Mouse (Mus musculus): ENCODE results near the gene Aipl1. TPM values are rescaled to one million over a fixed set of nuclear protein-coding genes. Genes with fewer than 3 reads are reported as not detected.

The Aipl1 gene
- polyA plus RNA-seq, 1 experiment from 2014 or later, result 0.45 TPM

GRCm38 (mm10) chr11:72049171-72049759 lies 12.0 kb upstream of the Aipl1 start:
- no peaks in the 10 kb centered on the region for H3K9me3 ChIP-seq
- H3K27me3 ChIP-seq, result peaks cover 12% of the 10 kb centered on the region; the same call in 1 of the 2 replicates
- peaks cover 21% of the 10 kb centered on the region for H3K4me1 ChIP-seq
- peaks cover 22% of the 10 kb centered on the region for H3K36me3 ChIP-seq
- no peak overlapping the region for H3K4me2 ChIP-seq
- H3K4me3 ChIP-seq, result no peak overlapping the region
- no peak overlapping the region for H3K9ac ChIP-seq
- no peak overlapping the region for H3K27ac ChIP-seq
- ATAC-seq (ENCODE audit: insufficient number of reproducible peaks, low FRiP score, low TSS enrichment, low read depth), result no peak
- whole genome bisulfite sequencing, result 74% methylated on average over 8 of the region's 8 CpGs

GRCm38 (mm10) chr11:72048730-72049129 lies 11.4 kb upstream of the Aipl1 start:
- ATAC-seq (ENCODE audit: insufficient number of reproducible peaks, low FRiP score, low TSS enrichment, low read depth), result no peak
- peaks cover 26% of the 10 kb centered on the region for H3K4me1 ChIP-seq
- WGBS, result 63% methylated on average over 6 of the region's 6 CpGs
- no peaks in the 10 kb centered on the region for H3K9me3 ChIP-seq
- no peak overlapping the region for H3K4me3 ChIP-seq
- H3K36me3 ChIP-seq, result peaks cover 22% of the 10 kb centered on the region
- no peak overlapping the region for H3K4me2 ChIP-seq
- H3K27me3 ChIP-seq, result peaks cover 12% of the 10 kb centered on the region; the same call in 1 of the 2 replicates
- H3K27ac ChIP-seq, result no peak overlapping the region
- no peak overlapping the region for H3K9ac ChIP-seq

GRCm38 (mm10) chr11:72044231-72044630 lies 6.9 kb upstream of the Aipl1 start:
- Histone ChIP-seq H3K36me3 (peaks cover 22% of the 10 kb centered on the region), H3K4me2 (0 out of 2 replicates have a peak overlapping the region, but pooled peaks have one; percentile 96), H3K9ac (no peak overlapping the region), H3K9me3 (no peaks in the 10 kb centered on the region), H3K4me3 (no peak overlapping the region), H3K27ac (no peak overlapping the region), H3K4me1 (peaks cover 25% of the 10 kb centered on the region), H3K27me3 (peaks cover 5% of the 10 kb centered on the region)
- no peak for ATAC-seq (ENCODE audit: insufficient number of reproducible peaks, low FRiP score, low TSS enrichment, low read depth)
- 80% methylated on average over 3 of the region's 3 CpGs for WGBS

GRCm38 (mm10) chr11:72042631-72043030 lies 5.3 kb upstream of the Aipl1 start:
- H3K9me3 ChIP-seq, result no peaks in the 10 kb centered on the region
- no peak overlapping the region for H3K27ac ChIP-seq
- peaks cover 22% of the 10 kb centered on the region for H3K36me3 ChIP-seq
- peaks cover 25% of the 10 kb centered on the region for H3K4me1 ChIP-seq
- peak overlapping the region; percentile 70 for H3K4me3 ChIP-seq
- peaks cover 5% of the 10 kb centered on the region; the same call in 1 of the 2 replicates for H3K27me3 ChIP-seq
- peak overlapping the region; percentile 96 for H3K4me2 ChIP-seq
- 1% methylated on average over 14 of the region's 14 CpGs for WGBS
- peak; percentile 37 for ATAC-seq (ENCODE audit: insufficient number of reproducible peaks, low FRiP score, low TSS enrichment, low read depth)
- H3K9ac ChIP-seq, result peak overlapping the region; percentile 44

GRCm38 (mm10) chr11:72041768-72042607 lies 4.7 kb upstream of the Aipl1 start, which contains the start of gene Pimreg:
Pimreg (plus strand) TSS chr11:72042032.
- Histone ChIP-seq H3K27ac (peak within 1 kb of the TSS; percentile 47), H3K36me3 (peaks cover 21% of the 10 kb centered on the region), H3K4me1 (peaks cover 25% of the 10 kb centered on the region), H3K9ac (peak within 1 kb of the TSS; percentile 44), H3K4me2 (peak within 1 kb of the TSS; percentile 96), H3K4me3 (peak within 1 kb of the TSS; percentile 70), H3K9me3 (no peaks in the 10 kb centered on the region), H3K27me3 (peaks cover 9% of the 10 kb centered on the region; the same call in 1 of the 2 replicates)
- under 1% methylated on average over 52 of the region's 52 CpGs for WGBS
- ATAC-seq (ENCODE audit: insufficient number of reproducible peaks, low FRiP score, low TSS enrichment, low read depth), result peak; percentile 89

GRCm38 (mm10) chr11:72041290-72041767 lies 4.0 kb upstream of the Aipl1 start:
- Histone ChIP-seq H3K4me1 (peaks cover 25% of the 10 kb centered on the region), H3K36me3 (peaks cover 16% of the 10 kb centered on the region), H3K27me3 (peaks cover 11% of the 10 kb centered on the region; the same call in 1 of the 2 replicates), H3K27ac (peak overlapping the region; percentile 47; the same call in 1 of the 2 replicates), H3K9me3 (no peaks in the 10 kb centered on the region), H3K4me3 (peak overlapping the region; percentile 70), H3K9ac (no peak overlapping the region), H3K4me2 (peak overlapping the region; percentile 96)
- no peak for ATAC-seq (ENCODE audit: insufficient number of reproducible peaks, low FRiP score, low TSS enrichment, low read depth)
- 26% methylated on average over 6 of the region's 6 CpGs for WGBS

- H3K4me2 ChIP-seq, result no peak overlapping the region
- no peak overlapping the region for H3K4me3 ChIP-seq
- no peak overlapping the region for H3K27ac ChIP-seq
- no peak overlapping the region for H3K9ac ChIP-seq
- H3K27me3 ChIP-seq, result peaks cover 11% of the 10 kb centered on the region; the same call in 1 of the 2 replicates
- 0 out of 2 replicates have a peak, but pooled peaks cover 2% of the 10 kb centered on the region for H3K36me3 ChIP-seq
- WGBS, result 49% methylated on average over 16 of the region's 16 CpGs
- peaks cover 25% of the 10 kb centered on the region for H3K4me1 ChIP-seq
- ATAC-seq (ENCODE audit: insufficient number of reproducible peaks, low FRiP score, low TSS enrichment, low read depth), result no peak
- no peaks in the 10 kb centered on the region for H3K9me3 ChIP-seq
Observed at GRCm38 (mm10) chr11:72039599-72040386, 2.5 kb upstream of the Aipl1 start.

- no peak overlapping the region for H3K9ac ChIP-seq
Observed at GRCm38 (mm10) chr11:72037996-72038395, 687 bp upstream of the Aipl1 start.

GRCm38 (mm10) chr11:72032589-72032988 lies 4.7 kb downstream of the Aipl1 start:
- ATAC-seq (ENCODE audit: insufficient number of reproducible peaks, low FRiP score, low TSS enrichment, low read depth), result no peak
- no peaks in the 10 kb centered on the region for H3K36me3 ChIP-seq
- no peak overlapping the region for H3K4me3 ChIP-seq
- no peak overlapping the region for H3K4me2 ChIP-seq
- WGBS, result 77% methylated on average over 3 of the region's 3 CpGs
- no peaks in the 10 kb centered on the region for H3K9me3 ChIP-seq
- H3K4me1 ChIP-seq, result peaks cover 6% of the 10 kb centered on the region
- H3K9ac ChIP-seq, result no peak overlapping the region
- no peak overlapping the region for H3K27ac ChIP-seq
- H3K27me3 ChIP-seq, result 0 out of 2 replicates have a peak, but pooled peaks cover 12% of the 10 kb centered on the region

More at GRCm38 (mm10) chr11:72037996-72038395, 687 bp upstream of the Aipl1 start:
- H3K4me3 ChIP-seq, result no peak overlapping the region
- 2% methylated on average over 4 of the region's 4 CpGs for WGBS
- H3K27me3 ChIP-seq, result peaks cover 11% of the 10 kb centered on the region; the same call in 1 of the 2 replicates
- ATAC-seq (ENCODE audit: insufficient number of reproducible peaks, low FRiP score, low TSS enrichment, low read depth), result no peak
- no peaks in the 10 kb centered on the region for H3K36me3 ChIP-seq
- H3K9me3 ChIP-seq, result no peaks in the 10 kb centered on the region
- no peak overlapping the region for H3K4me2 ChIP-seq
- H3K4me1 ChIP-seq, result peaks cover 13% of the 10 kb centered on the region
- no peak overlapping the region for H3K27ac ChIP-seq

- 0 out of 2 replicates have a peak, but pooled peaks cover 9% of the 10 kb centered on the region for H3K27me3 ChIP-seq
- H3K36me3 ChIP-seq, result no peaks in the 10 kb centered on the region
- H3K4me1 ChIP-seq, result peaks cover 6% of the 10 kb centered on the region
- no peak overlapping the region for H3K27ac ChIP-seq
- no peaks in the 10 kb centered on the region for H3K9me3 ChIP-seq
- WGBS, result 70% methylated on average over 4 of the region's 4 CpGs
- no peak overlapping the region for H3K4me3 ChIP-seq
- H3K9ac ChIP-seq, result no peak overlapping the region
- ATAC-seq (ENCODE audit: insufficient number of reproducible peaks, low FRiP score, low TSS enrichment, low read depth), result no peak
- no peak overlapping the region for H3K4me2 ChIP-seq
Observed at GRCm38 (mm10) chr11:72032091-72032490, 5.2 kb downstream of the Aipl1 start.

GRCm38 (mm10) chr11:72031353-72031752 lies 6.0 kb downstream of the Aipl1 start:
- Histone ChIP-seq H3K4me3 (no peak overlapping the region), H3K36me3 (no peaks in the 10 kb centered on the region), H3K4me2 (no peak overlapping the region), H3K9ac (no peak overlapping the region), H3K4me1 (peaks cover 6% of the 10 kb centered on the region), H3K27ac (no peak overlapping the region), H3K9me3 (no peaks in the 10 kb centered on the region), H3K27me3 (0 out of 2 replicates have a peak, but pooled peaks cover 6% of the 10 kb centered on the region)
- ATAC-seq (ENCODE audit: insufficient number of reproducible peaks, low FRiP score, low TSS enrichment, low read depth), result 0 out of 2 replicates have a peak, but pooled peaks have one; percentile 42
- 95% methylated on average over 7 of the region's 7 CpGs for WGBS
